Mouse (Mus musculus) left cerebral cortex, postnatal 25 days (tissue): Measurements from ENCODE around the gene Slc16a3. TPM values are rescaled to one million over a fixed set of nuclear protein-coding genes. Genes with fewer than 3 reads are reported as not detected.
A peak's percentile ranks its signal among the peaks of the same experiment; 100 is the strongest.

ENCODE experiments used
- DNase-seq, 2 experiments: peaks; one replicate each; pipeline ENCODE4 v3.0.0; 2022; ENCODE audit warnings: low spot score in 2 of 2, mixed read lengths in 1 of 2
- intact Hi-C: fragments of 180-260 bp; cut with DNase I; formaldehyde crosslinking; loops from one replicate; pipeline ENCODE4 v1.15.1; 2025
- total RNA-seq, 2 experiments: library from RNA; stranded (reverse); gene quantifications; 2 replicates each; pipeline ENCODE4 v1.2.3; 2021

Gene Slc16a3
- total RNA-seq, 2 experiments from 2014 or later: 4.4 to 4.6 TPM

DNA sequence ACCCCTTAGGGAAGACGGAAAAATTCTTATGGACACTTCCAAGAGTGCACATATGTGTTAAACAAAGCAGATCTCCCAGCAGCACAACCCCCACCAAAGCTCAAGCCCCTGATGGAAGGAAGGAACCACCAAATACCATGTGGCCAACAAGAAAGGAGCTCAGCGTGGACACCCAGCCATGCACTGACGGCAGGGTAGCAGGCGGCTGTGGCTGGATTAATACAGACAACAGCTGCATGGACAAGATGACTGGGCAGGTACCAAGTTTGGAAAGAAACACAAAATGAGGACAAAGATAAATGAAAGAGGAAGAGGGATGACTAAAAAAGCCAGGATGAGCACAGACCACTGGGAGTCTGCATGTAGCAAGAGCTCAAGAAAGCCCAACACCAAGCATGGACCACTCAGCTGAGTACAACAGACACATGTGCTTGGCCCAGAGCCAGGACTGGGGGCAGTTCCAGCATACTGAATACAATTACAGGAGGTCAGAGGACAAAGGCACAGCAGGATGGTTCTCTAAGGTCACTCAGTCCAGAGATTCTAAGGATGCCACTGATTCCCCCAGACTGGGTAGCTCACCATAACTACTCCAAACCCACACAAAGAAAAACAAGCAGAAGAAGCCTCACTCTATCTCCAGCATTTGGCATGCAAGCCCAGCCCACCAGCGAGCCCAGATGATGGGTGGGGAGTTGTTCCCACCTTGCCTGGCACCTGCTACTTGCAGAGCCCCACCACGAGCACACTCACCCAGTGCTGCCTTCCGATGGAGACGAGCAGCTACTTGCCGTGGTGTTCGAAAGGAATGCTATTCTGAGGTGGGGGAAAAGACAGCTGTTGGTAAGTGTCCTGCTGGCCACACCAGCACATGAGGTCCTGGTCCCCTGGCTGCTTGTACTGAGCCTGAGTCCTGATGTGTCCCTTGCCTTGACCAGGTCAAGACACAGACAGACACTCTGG, 16.2 kb downstream of the Slc16a3 start:
- DNase-seq: no peak
- intact Hi-C loops: no loop called here

- DNase-seq: no peak
- intact Hi-C loops: no loop called here
These were observed 17.3 kb downstream of the Slc16a3 start for GRCm38 (mm10) chr11:120965587-120965986.

- intact Hi-C loops: no loop called here
- no peak for DNase-seq
These were observed 21.5 kb downstream of the Slc16a3 start for GRCm38 (mm10) chr11:120969742-120970141.

GRCm38 (mm10) chr11:120971237-120971636, 23.0 kb downstream of the Slc16a3 start:
- intact Hi-C loops: no loop called here
- no peak for DNase-seq

DNA sequence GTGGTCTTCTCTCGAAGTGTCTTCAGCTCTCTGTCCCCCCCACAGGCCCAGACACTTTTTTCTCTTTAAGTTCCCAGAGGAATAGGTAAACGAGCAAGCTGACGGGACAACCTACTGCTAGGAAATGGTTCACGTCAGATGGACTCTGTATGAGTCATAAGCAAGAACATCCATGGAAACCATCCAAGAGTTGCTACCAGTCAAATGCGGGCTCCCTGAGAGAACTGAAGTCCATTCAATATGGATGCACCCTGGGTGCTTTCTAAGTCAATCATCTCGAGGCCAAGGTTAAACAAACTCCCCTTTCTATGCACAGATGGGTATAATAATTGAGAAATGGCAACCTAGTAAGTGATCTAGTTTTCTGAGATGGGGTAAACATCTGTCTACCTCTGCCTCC, 25.0 kb downstream of the Slc16a3 start:
- DNase-seq: peak in 1 of 2 experiments; percentile 57
- intact Hi-C loops: no loop called here

DNA sequence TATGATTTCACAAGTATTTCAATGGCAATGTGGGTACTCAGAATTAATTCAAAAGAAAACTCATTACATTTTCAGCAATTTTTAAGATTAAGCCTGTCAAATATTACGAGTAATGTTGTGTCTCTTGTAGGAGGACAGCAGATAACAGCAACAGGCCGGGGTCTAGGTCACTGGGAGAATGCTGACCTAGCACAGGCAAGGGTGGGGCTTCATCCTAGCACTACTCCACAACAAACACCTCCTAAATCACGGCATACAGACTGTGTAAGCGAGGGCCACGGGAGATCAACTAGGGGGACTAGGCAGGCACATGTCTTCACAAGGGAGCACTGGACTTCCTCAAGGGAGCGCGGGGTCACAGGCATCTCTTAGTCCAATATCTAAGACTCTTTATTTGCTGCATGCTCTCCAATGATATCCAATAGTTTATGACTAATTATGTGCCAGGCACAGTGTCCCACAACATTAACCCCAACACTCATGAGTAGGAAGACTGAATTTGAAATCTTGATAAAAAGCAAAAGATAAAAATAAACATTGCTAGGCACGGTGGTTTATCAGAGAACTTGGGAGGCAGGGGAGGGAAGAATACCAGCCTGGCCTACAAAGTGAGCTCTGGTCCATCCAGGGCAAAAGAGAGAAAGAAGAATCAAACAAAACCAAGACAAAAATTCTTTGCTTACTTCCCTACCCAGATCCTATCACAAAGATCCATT, 31.6 kb downstream of the Slc16a3 start:
- DNase-seq: no peak
- intact Hi-C loops: no loop called here

DNA sequence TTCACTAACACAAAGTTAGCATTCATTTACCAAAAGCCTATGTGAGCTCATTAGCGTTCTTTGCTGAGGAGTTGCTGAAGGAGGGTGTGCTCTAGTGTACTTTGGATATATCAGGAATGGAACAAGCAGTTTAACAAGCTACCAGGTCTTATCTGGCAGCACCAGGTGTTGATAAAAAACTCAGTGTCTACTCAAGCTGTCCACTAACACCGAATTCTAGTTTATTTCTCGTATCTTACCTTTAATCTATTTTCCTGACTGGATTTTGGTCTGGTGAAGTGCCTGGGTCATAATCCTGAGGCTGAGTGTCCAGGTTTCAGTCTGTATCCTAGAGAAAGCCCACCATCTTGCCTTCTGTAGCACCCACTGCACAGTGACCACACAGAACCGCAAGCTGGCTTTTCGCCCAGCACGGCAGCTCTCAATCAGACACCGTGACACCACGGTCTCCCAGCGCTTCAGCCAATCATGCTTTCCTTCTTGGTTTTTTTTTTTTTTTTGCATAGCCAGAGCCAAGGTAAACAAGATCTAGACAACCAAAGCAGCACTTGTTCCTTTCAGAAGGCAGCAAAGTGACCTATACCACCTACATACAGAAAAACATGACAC, 32.3 kb downstream of the Slc16a3 start:
- no peak for DNase-seq
- intact Hi-C loops: no loop called here

GRCm38 (mm10) chr11:120981661-120982060, 33.4 kb downstream of the Slc16a3 start:
- intact Hi-C loops: no loop called here
- no peak for DNase-seq

- intact Hi-C loops: no loop called here
- DNase-seq: no peak
These were observed 34.2 kb downstream of the Slc16a3 start for GRCm38 (mm10) chr11:120982459-120982858.

DNA sequence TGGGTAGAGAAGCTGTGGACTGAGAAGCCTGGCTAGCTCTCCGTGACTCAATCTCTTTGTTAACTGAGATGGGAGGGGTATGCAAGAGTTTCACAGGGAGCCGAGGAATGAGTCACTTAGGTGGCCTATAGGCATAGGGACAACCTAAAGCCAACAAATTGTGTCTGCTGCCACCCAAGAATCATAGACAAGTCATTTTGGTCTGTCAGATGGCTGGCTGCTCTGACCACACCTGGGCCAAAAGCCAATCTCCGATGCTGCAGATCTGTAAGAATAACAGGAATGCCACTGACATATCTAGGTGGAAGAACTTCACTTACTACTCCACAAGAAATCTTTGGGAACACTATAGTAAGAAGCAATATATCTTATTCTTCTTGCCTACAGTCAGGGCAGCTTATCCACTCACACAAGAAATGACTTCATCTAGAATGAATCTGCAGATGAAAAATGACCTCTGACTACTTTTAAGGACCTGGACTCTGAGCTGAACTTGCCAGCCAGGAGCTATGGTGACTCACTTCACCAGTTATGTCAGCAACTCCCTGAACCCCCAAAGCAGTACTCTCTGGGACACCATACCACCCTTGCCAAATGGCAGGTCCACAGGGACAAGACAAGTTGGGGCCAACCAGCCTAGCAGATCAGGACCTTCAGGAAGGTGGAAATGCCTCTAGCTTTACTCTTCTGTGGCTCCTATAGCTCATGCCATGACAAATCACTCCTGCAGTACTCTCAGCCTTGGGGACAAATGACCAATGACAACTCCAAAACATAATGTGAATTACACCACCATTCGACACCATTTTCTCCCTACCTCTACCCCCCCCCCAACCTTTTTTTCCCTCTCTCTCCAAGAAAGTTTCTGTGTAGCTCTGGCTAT, 36.4 kb downstream of the Slc16a3 start:
- intact Hi-C loops: no loop called here
- DNase-seq: no peak

GRCm38 (mm10) chr11:120987608-120988007, 39.3 kb downstream of the Slc16a3 start:
- intact Hi-C loops: no loop called here
- DNase-seq: no peak

DNA sequence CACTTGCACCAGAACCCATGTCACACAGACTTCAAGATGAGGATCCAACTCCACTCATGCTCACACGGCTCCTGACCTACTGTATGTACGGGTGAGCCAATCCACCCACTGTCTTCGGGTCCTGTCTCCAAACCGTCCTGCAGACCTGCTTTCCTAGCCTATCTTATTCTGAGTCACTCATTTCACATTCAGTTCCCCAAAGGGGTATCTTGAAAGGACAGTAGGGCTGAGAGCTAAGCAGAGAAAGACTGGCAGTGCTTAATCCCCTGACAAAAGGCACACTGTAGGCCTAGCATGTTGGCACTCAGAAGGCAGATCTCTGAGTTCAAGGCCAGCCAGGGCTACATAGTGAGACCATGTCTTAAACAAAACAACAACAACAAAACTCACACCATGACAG, 40.1 kb downstream of the Slc16a3 start:
- intact Hi-C loops: no loop called here

GRCm38 (mm10) chr11:120989523-120989922, 41.2 kb downstream of the Slc16a3 start:
- no peak for DNase-seq
- intact Hi-C loops: no loop called here

More for the DNA sequence above, 40.1 kb downstream of the Slc16a3 start:
- DNase-seq: no peak

GRCm38 (mm10) chr11:120990126-120990781, 42.0 kb downstream of the Slc16a3 start:
- intact Hi-C loops: no loop called here
- no peak for DNase-seq

GRCm38 (mm10) chr11:120990951-120991526, 42.8 kb downstream of the Slc16a3 start, which contains the start of gene Csnk1d:
Gene Csnk1d, minus strand, starts transcription at chr11:120991330.
- intact Hi-C loops: no loop called here
- peak; percentile 98 to 100 for DNase-seq

DNA sequence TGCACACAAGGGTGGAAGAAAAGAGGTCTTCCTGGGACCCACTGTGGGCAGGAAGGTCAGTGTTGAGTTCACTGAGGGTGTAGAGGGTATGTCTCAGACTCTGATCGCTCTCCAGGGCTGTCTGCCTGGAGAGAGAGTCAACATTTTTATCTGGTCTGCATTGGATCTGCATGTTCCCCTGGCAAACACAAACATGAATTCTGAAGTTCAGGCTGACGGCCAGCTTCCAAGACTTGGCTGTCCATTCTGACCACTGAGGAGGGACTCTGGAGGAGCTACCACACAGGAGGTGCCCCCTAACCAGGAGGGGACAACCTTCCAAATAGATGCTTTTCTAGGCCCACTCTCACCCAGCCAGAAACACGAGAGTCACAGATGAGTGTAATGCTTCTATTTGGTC, 43.5 kb downstream of the Slc16a3 start:
- intact Hi-C loops: no loop called here
- DNase-seq: no peak

DNA sequence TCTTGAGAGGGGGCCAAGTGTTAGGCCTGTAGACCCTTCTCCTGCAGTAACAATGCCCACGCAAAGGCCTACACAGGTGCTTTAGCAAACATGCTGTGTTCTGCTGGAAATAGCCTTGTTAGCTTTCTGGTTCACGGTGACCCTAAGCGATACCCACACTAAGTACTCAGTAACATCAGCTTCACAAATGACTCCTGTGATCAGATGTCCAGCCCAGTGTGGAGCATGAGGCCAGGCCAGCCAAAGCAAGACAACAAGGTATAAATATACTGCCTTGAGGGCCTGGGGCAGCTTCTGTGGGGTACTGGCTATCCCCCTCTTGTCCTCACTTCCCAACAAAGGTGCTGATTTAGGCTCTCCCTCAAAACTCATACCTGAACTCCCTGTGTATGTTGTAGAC, 44.8 kb downstream of the Slc16a3 start:
- no peak for DNase-seq
- intact Hi-C loops: no loop called here

GRCm38 (mm10) chr11:120993586-120993985, 45.3 kb downstream of the Slc16a3 start:
- no peak for DNase-seq
- intact Hi-C loops: no loop called here
